Mouse (Mus musculus): Measurements from ENCODE around the gene Akap2.

DNA sequence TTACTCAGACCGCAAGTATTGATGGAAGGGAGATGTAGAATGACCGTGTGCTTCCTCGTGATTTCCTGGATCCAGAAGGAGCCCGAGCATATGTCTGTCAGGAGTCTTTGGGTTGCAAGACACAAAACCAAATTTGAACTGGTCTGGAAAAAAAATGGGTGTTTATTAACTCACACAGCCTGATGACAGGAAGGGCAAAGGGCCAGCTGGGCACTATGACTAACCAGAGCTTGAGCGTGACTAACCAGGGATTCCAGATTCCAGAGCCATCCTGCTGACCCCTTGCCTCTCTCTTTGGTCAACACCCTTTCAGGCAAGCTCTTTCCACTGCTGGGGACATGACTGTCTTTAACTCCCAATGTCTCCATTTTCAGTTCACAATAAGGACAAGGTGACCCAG, 18.0 kb downstream of the Akap2 start:
- no peak for TF ChIP-seq UBTF (IDR thresholded peaks at IDR 0.05; ENCODE audit: borderline replicate concordance, insufficient read depth, low read depth, low read length)
- no peak for TF ChIP-seq MYB (IDR thresholded peaks at IDR 0.05; ENCODE audit: low read depth, low read length)
- no peak for TF ChIP-seq POLR2AphosphoS5 (IDR thresholded peaks at IDR 0.05; ENCODE audit: borderline replicate concordance, low read depth, low read length)
- no peak for TF ChIP-seq EP300 (IDR thresholded peaks at IDR 0.05; ENCODE audit: low read depth in 1 of 2, low read length in 2 of 2)
- no peak for TF ChIP-seq ELF1 (IDR thresholded peaks at IDR 0.05; ENCODE audit: low read depth, low read length)
- no peak for TF ChIP-seq USF2 (IDR thresholded peaks at IDR 0.05; ENCODE audit: borderline replicate concordance in 1 of 2, insufficient read depth in 1 of 2, low read depth in 1 of 2, low read length in 2 of 2)
- no peak for TF ChIP-seq CTCF (IDR thresholded peaks at IDR 0.05 in 2 of 3, conservative IDR thresholded peaks at IDR 0.05 in 1 of 3; ENCODE audit: control insufficient read depth in 1 of 3, insufficient read depth in 1 of 3, low read depth in 2 of 3, low read length in 3 of 3, poor library complexity in 1 of 3, severe bottlenecking in 1 of 3)
